Mouse (Mus musculus) granulocyte monocyte progenitor cell, adult 5-6 weeks (primary cell): Measurements from ENCODE around the gene Fubp1. TPM values are rescaled to one million over a fixed set of nuclear protein-coding genes. Genes with fewer than 3 reads are reported as not detected.
"Not testable (repeated sequence)": the region's sequence is repeated elsewhere in the genome, so short reads cannot be mapped to it uniquely, and the experiment has no call there.

Experiments
- ATAC-seq: replicated peaks from 2 replicates; pipeline ENCODE4 v1.8.0; 2016; ENCODE audit warnings: mild to moderate bottlenecking, moderate TSS enrichment, inconsistent platforms; ENCODE audit not compliant: poor library complexity, severe bottlenecking
- total RNA-seq, 2 experiments: library from RNA; stranded (forward) in 1 of 2; stranded (reverse) in 1 of 2; fragments of 200-712, 200-1000 nt in 1 of 2; fragments of >200 nt in 1 of 2; fragmentation: Nextera tagmentation in 1 of 2; gene quantifications; 2 replicates each; pipeline ENCODE4 v1.2.3; 2014 to 2017

Gene Fubp1
- total RNA-seq, 2 experiments from 2014 or later: 173 to 225 TPM

GRCm38 (mm10) chr3:152192238-152192931 is 17.8 kb upstream of the Fubp1 start:
- ATAC-seq: peak; percentile 26

GRCm38 (mm10) chr3:152193177-152193576 is 17.0 kb upstream of the Fubp1 start:
- ATAC-seq: peak; percentile 1; the same call in 1 of the 2 replicates

GRCm38 (mm10) chr3:152193635-152194097 is 16.6 kb upstream of the Fubp1 start:
- ATAC-seq: peak; percentile 87

GRCm38 (mm10) chr3:152197246-152197645 is 13.0 kb upstream of the Fubp1 start:
- not testable (repeated sequence) for ATAC-seq

- no peak for ATAC-seq
Observed at GRCm38 (mm10) chr3:152199125-152199524, 11.1 kb upstream of the Fubp1 start.

- ATAC-seq: no peak
Observed at GRCm38 (mm10) chr3:152201181-152201580, 9.0 kb upstream of the Fubp1 start.

GRCm38 (mm10) chr3:152201651-152202050 is 8.6 kb upstream of the Fubp1 start:
- no peak for ATAC-seq

GRCm38 (mm10) chr3:152202942-152203341 is 7.3 kb upstream of the Fubp1 start:
- ATAC-seq: no peak

- ATAC-seq: no peak
Observed at GRCm38 (mm10) chr3:152203411-152203810, 6.8 kb upstream of the Fubp1 start.

- ATAC-seq: no peak
Observed at GRCm38 (mm10) chr3:152203996-152204395, 6.2 kb upstream of the Fubp1 start.

GRCm38 (mm10) chr3:152204577-152204976 is 5.6 kb upstream of the Fubp1 start:
- no peak for ATAC-seq

GRCm38 (mm10) chr3:152207156-152207555 is 3.1 kb upstream of the Fubp1 start:
- no peak for ATAC-seq

- ATAC-seq: no peak
Observed at GRCm38 (mm10) chr3:152208096-152208885, 1.9 kb upstream of the Fubp1 start.

GRCm38 (mm10) chr3:152209177-152209966 is 850 bp upstream of the Fubp1 start:
- ATAC-seq: peak; percentile 48

- ATAC-seq: peak; percentile 20
Observed at GRCm38 (mm10) chr3:152210728-152211391, 638 bp downstream of the Fubp1 start.

- no peak for ATAC-seq
Observed at GRCm38 (mm10) chr3:152211731-152212279, 1.6 kb downstream of the Fubp1 start.

- no peak for ATAC-seq
Observed at GRCm38 (mm10) chr3:152213416-152213815, 3.2 kb downstream of the Fubp1 start.

- ATAC-seq: no peak
Observed at GRCm38 (mm10) chr3:152224918-152225317, 14.7 kb downstream of the Fubp1 start.

- ATAC-seq: no peak
Observed at GRCm38 (mm10) chr3:152225906-152226305, 15.7 kb downstream of the Fubp1 start.

GRCm38 (mm10) chr3:152228843-152229242 is 18.6 kb downstream of the Fubp1 start:
- no peak for ATAC-seq
